Mouse (Mus musculus) neural tube, embryonic 14.5 days (tissue): ENCODE results near the gene Hipk2. TPM values are rescaled to one million over a fixed set of nuclear protein-coding genes. Genes with fewer than 3 reads are reported as not detected.

Source experiments
- ATAC-seq: fragments of 200-750 bp; cut with Nextera tagmentation; 2 replicates; pipeline ENCODE4 v1.8.0; 2017; ENCODE audit warnings: low read depth, mild to moderate bottlenecking, moderate TSS enrichment, moderate library complexity
- H3K27ac ChIP-seq: fragments of 300-500 bp; sonication (generic); 2 replicates; pipeline ENCODE4 v1.5.1; 2014; ENCODE audit warnings: low read depth, mild to moderate bottlenecking, control low read depth, low read length, moderate library complexity, mixed read lengths
- H3K27me3 ChIP-seq: fragments of 300-500 bp; sonication (generic); 2 replicates; pipeline ENCODE4 v1.6.1; 2014; ENCODE audit warnings: low read length; ENCODE audit not compliant: control insufficient read depth, insufficient read depth
- H3K36me3 ChIP-seq: fragments of 300-500 bp; sonication (generic); 2 replicates; pipeline ENCODE4 v1.6.1; 2014; ENCODE audit warnings: low read length, mixed read lengths; ENCODE audit not compliant: control insufficient read depth, insufficient read depth
- H3K4me1 ChIP-seq: fragments of 300-500 bp; sonication (generic); 2 replicates; pipeline ENCODE4 v1.6.1; 2014; ENCODE audit warnings: low read length; ENCODE audit not compliant: control insufficient read depth, insufficient read depth
- H3K4me2 ChIP-seq: fragments of 300-500 bp; sonication (generic); 2 replicates; pipeline ENCODE4 v1.6.1; 2014; ENCODE audit warnings: mild to moderate bottlenecking, low read depth, low read length, control low read depth
- H3K4me3 ChIP-seq: fragments of 300-500 bp; sonication (generic); 2 replicates; pipeline ENCODE4 v1.5.1; 2014; ENCODE audit warnings: low read depth, low read length, control low read depth, mixed read lengths
- H3K9ac ChIP-seq: fragments of 300-500 bp; sonication (generic); replicated peaks from 2 replicates; pipeline ENCODE4 v1.6.1; 2014; ENCODE audit warnings: low read depth, mild to moderate bottlenecking, control low read depth, low read length, mixed read lengths
- H3K9me3 ChIP-seq: fragments of 300-500 bp; sonication (generic); 2 replicates; pipeline ENCODE4 v1.6.1; 2016; ENCODE audit warnings: low read length; ENCODE audit not compliant: control insufficient read depth
- WGBS: fragments of 180-500 bp; shearing (Covaris S2); extraction: QIAGEN DNeasy Blood & Tissue Kit; methylation state at CpG from one replicate; pipeline ENCODE4 v1.1.7; 2014; 5-methylcytosine and 5-hydroxymethylcytosine counted together
- polyA plus RNA-seq: library from polyadenylated mRNA; unstranded; fragments of >200 nt; fragmentation: Nextera tagmentation; extraction: Ambion mirVana; gene quantifications from 2 replicates; pipeline ENCODE4 v1.2.1, GENCODE M21; 2014

Gene Hipk2
- 38.9 and 41.4 TPM in 2 replicates for polyA plus RNA-seq

DNA sequence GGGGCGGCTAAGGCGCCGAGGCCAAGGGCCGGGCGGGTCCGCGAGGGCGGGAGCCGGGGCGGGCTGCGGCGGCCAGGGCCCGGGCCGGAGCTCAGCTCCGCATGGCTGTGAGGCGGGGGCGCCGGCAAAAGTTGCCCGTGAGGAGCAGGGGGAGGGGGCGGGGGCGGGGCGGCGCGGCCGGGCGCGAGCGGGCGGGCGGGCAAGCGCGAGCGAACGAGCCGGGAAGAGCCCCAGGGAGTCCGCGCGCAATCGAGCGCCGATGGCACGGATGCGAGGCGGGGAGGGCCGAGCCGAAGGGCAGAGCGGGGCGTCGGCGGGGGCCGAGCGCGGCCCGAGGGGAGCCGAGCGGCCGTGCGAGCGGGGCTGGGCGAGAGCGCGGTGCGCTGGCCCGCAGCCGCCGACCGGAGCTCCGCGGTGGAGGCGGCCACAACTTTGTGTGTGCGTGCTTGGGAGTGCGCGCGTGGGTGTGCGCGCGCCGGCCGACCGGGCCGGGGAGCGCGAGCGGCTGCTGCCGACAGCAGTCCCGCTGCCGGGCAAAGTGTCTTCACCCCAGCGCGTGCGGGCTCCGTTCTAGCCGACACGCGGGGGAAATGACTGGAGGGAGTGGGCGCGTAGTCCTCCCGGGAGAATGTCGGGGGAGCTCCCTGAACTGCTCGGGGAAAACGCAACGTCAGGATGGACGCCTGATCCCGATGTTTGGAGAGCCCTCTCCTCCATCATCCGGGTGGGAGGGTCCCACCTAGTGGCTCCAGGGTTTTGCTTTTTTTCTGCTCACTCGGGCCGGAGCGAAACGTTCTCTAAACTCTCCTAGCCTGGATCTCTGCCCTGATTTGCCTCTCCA is at the start of gene Hipk2:
TSS of gene Hipk2 (minus strand) at position 95 of the 841 bp plus-strand sequence.
- peak; percentile 91 for ATAC-seq
- WGBS: under 1% methylated on average over 61 of the region's 108 CpGs
- H3K36me3 ChIP-seq: no peaks in the 10 kb centered on the region

DNA sequence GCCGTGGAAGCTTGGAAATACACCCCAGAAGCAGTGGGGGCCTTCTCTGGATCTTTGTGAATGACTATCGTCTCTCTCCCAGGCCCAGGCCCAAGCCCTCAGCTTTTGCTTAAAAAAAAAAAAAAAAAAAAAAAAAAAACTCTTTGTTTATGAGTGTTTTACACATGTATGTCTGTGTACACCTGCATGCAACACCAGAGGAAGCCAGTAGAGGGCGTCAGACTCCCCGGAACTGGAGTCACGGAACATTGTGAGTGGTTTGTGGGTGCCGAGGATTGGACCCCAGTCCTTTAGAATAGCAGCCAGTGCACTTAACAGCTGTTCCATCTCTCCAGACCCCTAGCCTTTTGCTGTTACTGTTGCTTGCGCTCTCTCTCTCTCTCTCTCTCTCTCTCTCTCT is 49.8 kb upstream of the Hipk2 start:
- Histone ChIP-seq H3K9me3 (no peaks in the 10 kb centered on the region), H3K4me3 (no peak overlapping the region), H3K4me1 (0 out of 2 replicates have a peak, but pooled peaks cover 4% of the 10 kb centered on the region), H3K27me3 (no peaks in the 10 kb centered on the region), H3K27ac (no peak overlapping the region), H3K9ac (no peak overlapping the region), H3K36me3 (no peaks in the 10 kb centered on the region), H3K4me2 (0 out of 2 replicates have a peak overlapping the region, but pooled peaks have one; percentile 14)
- ATAC-seq: no peak
- 53% methylated on average over 7 of the region's 7 CpGs for WGBS

More for the DNA sequence above, at the start of gene Hipk2:
- peak within 1 kb of the TSS; percentile 100 for H3K9ac ChIP-seq
- peak within 1 kb of the TSS; percentile 97 for H3K27ac ChIP-seq
- H3K4me3 ChIP-seq: peak within 1 kb of the TSS; percentile 98
- H3K4me1 ChIP-seq: peaks cover 23% of the 10 kb centered on the region
- peak within 1 kb of the TSS; percentile 60 for H3K4me2 ChIP-seq
- H3K27me3 ChIP-seq: peaks cover 3% of the 10 kb centered on the region; the same call in 1 of the 2 replicates
- no peaks in the 10 kb centered on the region for H3K9me3 ChIP-seq

DNA sequence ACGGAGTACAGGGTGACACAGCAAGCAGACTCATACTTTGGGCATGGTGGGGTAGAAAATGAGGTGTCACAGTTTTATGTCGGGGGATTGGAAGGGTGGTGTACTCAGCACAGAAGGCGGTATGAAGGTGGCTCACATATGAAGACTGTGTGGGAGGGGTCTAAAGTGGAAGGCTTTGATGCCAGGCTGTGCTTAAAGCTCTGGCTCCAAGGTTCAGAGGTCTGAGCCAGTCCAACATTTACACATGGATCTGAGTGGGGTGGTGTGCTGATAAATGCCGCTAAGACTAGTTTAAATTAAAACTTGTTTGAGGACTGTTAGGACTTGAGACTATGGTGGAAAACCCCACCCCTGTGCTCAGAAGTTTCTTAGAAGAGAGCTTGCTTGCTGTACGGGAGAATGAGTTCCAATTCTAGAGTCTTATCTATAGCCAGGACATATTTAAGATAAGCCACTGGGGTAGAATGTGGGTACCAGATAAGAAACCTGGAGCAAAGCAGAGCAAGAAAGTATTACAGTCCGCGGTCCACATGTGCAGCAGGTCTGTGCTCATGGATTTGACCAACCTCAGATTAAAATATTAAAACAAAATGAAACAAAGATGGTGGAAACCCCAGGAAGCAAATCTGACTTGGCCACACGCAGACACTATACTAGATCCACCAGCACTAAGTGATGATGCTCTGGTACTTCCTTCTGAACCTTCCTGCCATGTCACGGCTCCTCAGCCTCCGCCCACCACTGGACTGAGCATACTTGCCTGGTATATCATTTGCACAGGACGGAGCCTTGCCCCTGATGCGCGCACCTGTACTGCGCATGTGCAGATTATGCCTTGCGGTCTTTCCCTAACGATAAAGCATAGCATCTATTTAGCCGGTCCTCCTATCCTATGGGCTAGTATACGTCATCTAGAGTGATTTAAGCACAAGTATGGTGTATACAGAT is 48.2 kb upstream of the Hipk2 start:
- 0 out of 2 replicates have a peak, but pooled peaks cover 4% of the 10 kb centered on the region for H3K4me1 ChIP-seq
- H3K27ac ChIP-seq: no peak overlapping the region
- H3K9ac ChIP-seq: no peak overlapping the region
- no peak for ATAC-seq
- no peak overlapping the region for H3K4me3 ChIP-seq
- H3K27me3 ChIP-seq: no peaks in the 10 kb centered on the region
- H3K9me3 ChIP-seq: no peaks in the 10 kb centered on the region
- 94% methylated on average over 18 of the region's 18 CpGs for WGBS
- no peak overlapping the region for H3K4me2 ChIP-seq
- H3K36me3 ChIP-seq: no peaks in the 10 kb centered on the region

DNA sequence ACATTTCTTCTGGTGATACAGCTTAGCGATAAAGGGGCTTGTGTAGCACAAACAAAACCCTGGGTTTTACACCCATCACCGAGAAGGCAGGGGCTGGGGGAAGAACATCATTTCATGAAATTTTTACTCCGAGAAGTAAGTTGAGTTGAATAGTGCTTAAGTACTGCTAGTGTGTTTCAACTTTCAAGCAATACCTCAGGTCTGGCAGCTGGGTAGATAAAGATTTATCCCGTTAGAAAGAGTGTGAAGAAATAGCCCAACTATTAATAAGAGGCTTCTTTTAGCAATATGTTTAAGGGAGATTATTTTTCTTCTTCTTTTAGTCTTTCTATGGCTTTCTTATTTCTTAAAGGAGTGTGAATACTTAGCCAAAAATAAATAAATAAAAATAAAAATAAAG is 47.5 kb upstream of the Hipk2 start:
- no peak overlapping the region for H3K9ac ChIP-seq
- 92% methylated on average over 4 of the region's 4 CpGs for WGBS
- H3K4me3 ChIP-seq: no peak overlapping the region
- no peak overlapping the region for H3K4me2 ChIP-seq
- no peaks in the 10 kb centered on the region for H3K36me3 ChIP-seq
- 0 out of 2 replicates have a peak, but pooled peaks cover 4% of the 10 kb centered on the region for H3K4me1 ChIP-seq
- no peak overlapping the region for H3K27ac ChIP-seq
- H3K9me3 ChIP-seq: no peaks in the 10 kb centered on the region
- ATAC-seq: no peak
- no peaks in the 10 kb centered on the region for H3K27me3 ChIP-seq

DNA sequence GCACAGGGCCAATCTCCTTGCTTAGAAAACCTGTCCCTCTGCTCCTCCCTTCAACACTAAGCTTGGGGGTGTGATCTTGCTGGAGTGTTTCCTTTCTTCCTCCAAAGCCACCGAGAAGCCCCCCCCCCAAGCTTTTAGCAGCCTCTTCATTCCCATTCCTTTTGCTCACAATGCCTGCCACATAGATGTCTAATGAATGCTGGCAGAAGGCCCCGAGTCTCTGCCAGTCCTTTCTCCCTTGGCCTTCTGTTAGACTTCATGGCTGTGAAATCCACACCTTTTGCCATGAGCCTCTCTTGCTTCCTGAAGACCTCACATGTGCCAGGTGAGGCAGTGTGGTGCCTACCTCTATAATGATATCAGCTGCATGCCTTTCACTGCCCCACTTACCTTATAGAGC is 46.6 kb upstream of the Hipk2 start:
- Histone ChIP-seq H3K9ac (no peak overlapping the region), H3K27me3 (no peaks in the 10 kb centered on the region), H3K4me2 (no peak overlapping the region), H3K4me1 (0 out of 2 replicates have a peak, but pooled peaks cover 4% of the 10 kb centered on the region), H3K9me3 (no peaks in the 10 kb centered on the region), H3K27ac (no peak overlapping the region), H3K4me3 (no peak overlapping the region), H3K36me3 (no peaks in the 10 kb centered on the region)
- ATAC-seq: no peak
- 45% methylated on average over 2 of the region's 2 CpGs for WGBS

DNA sequence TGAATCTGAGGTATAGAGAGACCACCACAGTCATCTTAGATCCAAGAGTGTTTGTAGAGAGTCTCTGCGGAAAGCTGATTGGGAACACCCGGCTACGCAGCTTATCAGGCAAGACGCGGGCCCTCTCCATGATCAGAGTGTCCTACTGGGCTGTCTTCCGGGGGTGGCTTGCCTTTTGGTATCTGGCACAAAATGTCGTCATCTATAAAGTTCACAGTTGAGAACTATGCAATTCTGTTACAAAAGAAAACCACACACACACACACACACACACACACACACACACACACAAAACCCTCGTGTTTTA is 45.8 kb upstream of the Hipk2 start:
- 90% methylated on average over 8 of the region's 8 CpGs for WGBS
- Histone ChIP-seq H3K36me3 (no peaks in the 10 kb centered on the region), H3K4me3 (no peak overlapping the region), H3K4me1 (no peaks in the 10 kb centered on the region), H3K9ac (no peak overlapping the region), H3K27me3 (no peaks in the 10 kb centered on the region), H3K9me3 (no peaks in the 10 kb centered on the region), H3K27ac (no peak overlapping the region), H3K4me2 (no peak overlapping the region)
- no peak for ATAC-seq

DNA sequence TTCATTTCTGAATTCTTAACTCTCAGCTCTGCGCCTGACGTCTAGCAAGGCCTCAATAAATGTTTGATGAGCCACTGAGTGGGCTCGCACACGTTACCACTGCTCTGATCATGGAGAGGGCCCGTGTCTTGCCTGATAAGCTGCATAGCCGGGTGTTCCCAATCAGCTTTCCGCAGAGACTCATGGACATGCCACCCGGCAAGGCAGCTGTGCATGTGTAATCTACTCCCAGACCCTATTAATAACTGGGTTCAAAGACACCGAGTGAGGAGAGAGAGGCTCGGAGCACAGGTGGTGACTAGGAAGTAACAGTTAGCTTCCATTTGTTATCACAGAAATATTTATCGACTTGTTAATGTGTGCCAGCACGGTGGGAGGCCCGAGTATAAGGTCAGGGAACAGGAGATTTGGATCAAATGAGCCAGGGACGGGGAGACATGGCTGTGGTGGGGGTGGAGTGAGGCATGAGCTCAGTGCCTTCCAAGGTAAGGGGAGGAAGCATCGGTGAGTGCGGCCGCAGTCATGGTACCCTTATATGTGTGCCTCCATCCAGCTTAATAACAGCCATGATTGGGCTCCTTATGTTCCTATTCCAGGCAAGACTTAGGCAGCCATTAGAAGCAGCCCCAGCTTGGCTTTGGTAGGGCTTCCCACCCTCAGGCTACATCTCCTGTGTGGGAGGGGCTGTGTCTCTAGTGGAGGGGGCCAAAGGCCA is 45.3 kb upstream of the Hipk2 start:
- Histone ChIP-seq H3K4me2 (no peak overlapping the region), H3K9me3 (no peaks in the 10 kb centered on the region), H3K27me3 (no peaks in the 10 kb centered on the region), H3K4me1 (no peaks in the 10 kb centered on the region), H3K36me3 (no peaks in the 10 kb centered on the region), H3K9ac (no peak overlapping the region), H3K27ac (no peak overlapping the region), H3K4me3 (no peak overlapping the region)
- no peak for ATAC-seq
- 80% methylated on average over 17 of the region's 17 CpGs for WGBS

DNA sequence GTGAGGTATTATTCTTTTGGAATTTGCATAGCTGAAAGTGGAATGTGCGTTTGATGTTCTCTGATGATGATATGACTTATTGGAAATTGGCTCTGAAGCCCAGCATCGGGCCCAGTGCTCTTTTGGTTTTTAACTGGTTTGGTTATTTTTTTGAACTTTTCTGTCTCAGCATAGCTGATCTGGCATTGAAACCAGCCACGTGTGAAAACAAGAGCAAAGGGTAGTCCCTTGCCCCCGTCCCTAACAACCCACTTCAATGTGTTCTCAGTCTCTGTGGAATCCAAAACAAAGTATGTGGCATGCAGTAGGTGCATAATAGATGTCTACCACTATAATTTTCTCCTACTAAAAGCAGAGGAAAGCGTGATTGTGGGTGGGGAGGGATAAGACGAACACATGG is 44.2 kb upstream of the Hipk2 start:
- WGBS: 79% methylated on average over 6 of the region's 6 CpGs
- no peak overlapping the region for H3K4me2 ChIP-seq
- no peak overlapping the region for H3K27ac ChIP-seq
- H3K9ac ChIP-seq: no peak overlapping the region
- no peaks in the 10 kb centered on the region for H3K9me3 ChIP-seq
- H3K36me3 ChIP-seq: no peaks in the 10 kb centered on the region
- H3K27me3 ChIP-seq: no peaks in the 10 kb centered on the region
- no peak overlapping the region for H3K4me3 ChIP-seq
- H3K4me1 ChIP-seq: no peaks in the 10 kb centered on the region
- ATAC-seq: no peak
